21 mouse cellular contexts compared by ENCODE assay signal in the genomic region with DNA sequence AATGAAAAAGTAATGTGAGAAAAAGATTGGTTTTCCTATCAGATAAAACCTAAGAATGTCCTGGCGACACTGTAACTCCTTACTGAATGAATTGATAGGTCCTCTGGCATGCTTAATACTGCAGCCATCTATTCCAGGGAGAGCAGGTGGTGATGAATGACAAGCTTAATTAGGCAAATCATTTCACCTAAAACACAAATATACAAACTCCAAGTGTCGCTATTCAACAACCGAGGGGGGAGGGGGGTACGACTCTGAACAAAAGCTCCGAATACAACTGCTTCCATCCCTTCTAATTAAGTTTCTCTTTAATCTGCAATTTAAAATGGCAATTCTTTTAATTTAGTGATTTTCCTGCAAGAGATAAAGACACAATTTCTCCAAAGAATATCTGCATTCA. TPM values are rescaled to one million over a fixed set of nuclear protein-coding genes. Genes with fewer than 3 reads are reported as not detected.
DNase-seq lines count a peak whose midpoint lies in the region; ATAC-seq lines count a peak whose summit lies in the region.
"Had no signal": no experiment of that assay in that cellular context is flagged by ENCODE, and none has a peak within 500 bp of the region (broad histone marks: within the 10 kb centered on the region; RNA-seq: fewer than 3 reads in every experiment).

No protein-coding gene starts in this region.

- no peak overlapping the region for H3K4me2 ChIP-seq in forebrain, embryonic 12.5 days
- H3K4me2 ChIP-seq in forebrain, embryonic 14.5 days (ENCODE audit: low read length) = no peak overlapping the region
- H3K4me2 ChIP-seq in forebrain, embryonic 11.5 days (ENCODE audit: low read depth, low read length, severe bottlenecking) = no peak overlapping the region
- H3K4me2 ChIP-seq in forebrain, embryonic 16.5 days (ENCODE audit: low read length) = no peak overlapping the region; the same call in 1 of the 2 replicates
- H3K4me2 ChIP-seq: embryonic facial prominence, embryonic 12.5 days had no signal

- 0 out of 2 replicates have a peak overlapping the region, but pooled peaks have one; percentile 31 for H3K27ac ChIP-seq in forebrain, embryonic 12.5 days
- H3K27ac ChIP-seq in forebrain, embryonic 10.5 days = no peak overlapping the region
- no peak overlapping the region for H3K27ac ChIP-seq in forebrain, embryonic 14.5 days (ENCODE audit: low read depth, low read length)
- H3K27ac ChIP-seq in forebrain, embryonic 11.5 days (ENCODE audit: low read depth, low read length) = no peak overlapping the region
- no peak overlapping the region for H3K27ac ChIP-seq in forebrain, embryonic 16.5 days (ENCODE audit: low read length)
- H3K27ac ChIP-seq: embryonic facial prominence, embryonic 12.5 days had no signal

- peaks cover 41% of the 10 kb centered on the region for H3K4me1 ChIP-seq in forebrain, embryonic 12.5 days
- H3K4me1 ChIP-seq in forebrain, embryonic 10.5 days = peaks cover 74% of the 10 kb centered on the region
- H3K4me1 ChIP-seq in forebrain, embryonic 14.5 days (ENCODE audit: control insufficient read depth, insufficient read depth, low read length) = peaks cover 16% of the 10 kb centered on the region; the same call in 1 of the 2 replicates
- peaks cover 12% of the 10 kb centered on the region; the same call in 1 of the 2 replicates for H3K4me1 ChIP-seq in forebrain, embryonic 11.5 days (replicated peaks; ENCODE audit: control insufficient read depth, insufficient read depth, low read length)
- peaks cover 24% of the 10 kb centered on the region for H3K4me1 ChIP-seq in forebrain, embryonic 16.5 days (replicated peaks; ENCODE audit: control insufficient read depth, insufficient read depth, low read length)

- 0 out of 2 replicates have a peak, but pooled peaks cover 19% of the 10 kb centered on the region for H3K36me3 ChIP-seq in forebrain, embryonic 12.5 days (replicated peaks)
- peaks cover 33% of the 10 kb centered on the region for H3K36me3 ChIP-seq in forebrain, embryonic 10.5 days (replicated peaks)
- peaks cover 32% of the 10 kb centered on the region for H3K36me3 ChIP-seq in forebrain, embryonic 14.5 days (ENCODE audit: control insufficient read depth, insufficient read depth, low read length)
- no peaks in the 10 kb centered on the region for H3K36me3 ChIP-seq in forebrain, embryonic 11.5 days (ENCODE audit: control insufficient read depth, insufficient read depth, low read length)
- no peaks in the 10 kb centered on the region; the same call in 1 of the 2 replicates for H3K36me3 ChIP-seq in forebrain, embryonic 16.5 days (ENCODE audit: control insufficient read depth, insufficient read depth)
- H3K36me3 ChIP-seq: embryonic facial prominence, embryonic 12.5 days; G1E had no signal

- no peak overlapping the region for H3K9ac ChIP-seq in forebrain, embryonic 12.5 days
- H3K9ac ChIP-seq in forebrain, embryonic 14.5 days (ENCODE audit: low read length) = no peak overlapping the region
- no peak overlapping the region for H3K9ac ChIP-seq in forebrain, embryonic 11.5 days (ENCODE audit: low read length)
- no peak overlapping the region for H3K9ac ChIP-seq in forebrain, embryonic 16.5 days (replicated peaks; ENCODE audit: low read depth, low read length)
- H3K9ac ChIP-seq: embryonic facial prominence, embryonic 12.5 days had no signal

- ATAC-seq in forebrain, embryonic 12.5 days (ENCODE audit: low FRiP score) = peak; percentile 42; the same call in 1 of the 2 replicates
- peak; percentile 35; the same call in 1 of the 2 replicates for ATAC-seq in forebrain, embryonic 14.5 days
- ATAC-seq in forebrain, embryonic 11.5 days (replicated peaks; ENCODE audit: low FRiP score) = no peak
- ATAC-seq in forebrain, embryonic 16.5 days = peak; percentile 35; the same call in 1 of the 2 replicates
- ATAC-seq: activated CD4-positive, CD25-positive, alpha-beta regulatory T cell, adult 4 months; CD4-positive, CD25-positive, alpha-beta regulatory T cell, adult 4 months; Patski had no signal

- peaks cover 47% of the 10 kb centered on the region for H3K27me3 ChIP-seq in forebrain, embryonic 12.5 days
- peaks cover 29% of the 10 kb centered on the region for H3K27me3 ChIP-seq in forebrain, embryonic 10.5 days (ENCODE audit: poor library complexity, severe bottlenecking)
- no peaks in the 10 kb centered on the region for H3K27me3 ChIP-seq in forebrain, embryonic 14.5 days (replicated peaks; ENCODE audit: control insufficient read depth, insufficient read depth, low read length)
- H3K27me3 ChIP-seq in forebrain, embryonic 11.5 days (ENCODE audit: control insufficient read depth, insufficient read depth, low read length) = no peaks in the 10 kb centered on the region; the same call in 1 of the 2 replicates
- no peaks in the 10 kb centered on the region for H3K27me3 ChIP-seq in forebrain, embryonic 16.5 days (replicated peaks; ENCODE audit: control insufficient read depth, insufficient read depth, low read length)
- H3K27me3 ChIP-seq: CH12.LX; embryonic facial prominence, embryonic 12.5 days; Patski had no signal

- no peak for DNase-seq in forebrain, embryonic 10.5 days (ENCODE audit: extremely low spot score, low spot score)
- peak; percentile 57 for DNase-seq in forebrain, embryonic 14.5 days (ENCODE audit: low spot score)
- DNase-seq in forebrain, embryonic 11.5 days (ENCODE audit: low spot score) = no peak
- DNase-seq in thymus, postnatal 0 days (ENCODE audit: low spot score) = no peak
- DNase-seq: adrenal gland, adult 8-10 months; adrenal gland, postnatal 25 days; B cell, adult 2 months; cerebellum, adult 11-12 months; cerebellum, adult 2 months; cerebellum, adult 9-10 months; cerebellum, postnatal 10 days; cerebellum, postnatal 25 days had no signal

- no peaks in the 10 kb centered on the region for H3K9me3 ChIP-seq in forebrain, embryonic 12.5 days
- H3K9me3 ChIP-seq in forebrain, embryonic 10.5 days = no peaks in the 10 kb centered on the region
- H3K9me3 ChIP-seq in forebrain, embryonic 14.5 days (replicated peaks; ENCODE audit: control insufficient read depth, low read length) = no peaks in the 10 kb centered on the region
- H3K9me3 ChIP-seq in forebrain, embryonic 11.5 days (ENCODE audit: control insufficient read depth, low read length) = no peaks in the 10 kb centered on the region
- no peaks in the 10 kb centered on the region for H3K9me3 ChIP-seq in forebrain, embryonic 16.5 days (ENCODE audit: control insufficient read depth, low read length)
- H3K9me3 ChIP-seq: embryonic facial prominence, embryonic 10.5 days; embryonic facial prominence, embryonic 12.5 days; G1E had no signal

- WGBS in forebrain, embryonic 12.5 days = 18% methylated on average over 5 of the region's 5 CpGs
- WGBS in forebrain, embryonic 10.5 days = 71% methylated on average over 5 of the region's 5 CpGs
- WGBS in forebrain, embryonic 14.5 days = 8% methylated on average over 5 of the region's 5 CpGs
- 54% methylated on average over 5 of the region's 5 CpGs for WGBS in forebrain, embryonic 11.5 days
- WGBS in forebrain, embryonic 16.5 days = 13% methylated on average over 5 of the region's 5 CpGs

- no peak overlapping the region for H3K4me3 ChIP-seq in forebrain, embryonic 12.5 days (replicated peaks)
- H3K4me3 ChIP-seq in forebrain, embryonic 10.5 days = no peak overlapping the region
- H3K4me3 ChIP-seq in forebrain, embryonic 14.5 days (ENCODE audit: low read depth, low read length) = no peak overlapping the region
- no peak overlapping the region for H3K4me3 ChIP-seq in forebrain, embryonic 11.5 days (ENCODE audit: low read depth, low read length)
- H3K4me3 ChIP-seq in forebrain, embryonic 16.5 days (replicated peaks; ENCODE audit: low read length) = no peak overlapping the region
- H3K4me3 ChIP-seq: embryonic facial prominence, embryonic 10.5 days; embryonic facial prominence, embryonic 12.5 days had no signal

RNA-seq across cellular contexts. Expression of gene Slc25a51, which starts 40.4 kb away (rescaled TPM):
- 86.8 and 89.7 TPM in 2 replicates for polyA plus RNA-seq in forebrain, embryonic 12.5 days (2016; fragmentation: Nextera tagmentation; extraction: Ambion mirVana)
- 78.5 and 83.3 TPM in 2 replicates for polyA plus RNA-seq in forebrain, embryonic 10.5 days (2016; fragmentation: Nextera tagmentation; extraction: Ambion mirVana)
- polyA plus RNA-seq in forebrain, embryonic 14.5 days (2014; fragmentation: Nextera tagmentation; extraction: Ambion mirVana) = 82.5 and 84.3 TPM in 2 replicates
- polyA plus RNA-seq in forebrain, embryonic 11.5 days (2014; fragmentation: Nextera tagmentation; extraction: Ambion mirVana) = 79.4 and 87.0 TPM in 2 replicates
- polyA plus RNA-seq in forebrain, embryonic 16.5 days (2015; fragmentation: Nextera tagmentation; extraction: Ambion mirVana) = 84.5 and 84.7 TPM in 2 replicates
- 38.6 and 41.8 TPM in 2 replicates for polyA plus RNA-seq in thymus, postnatal 0 days (2015; fragmentation: Nextera tagmentation; extraction: Ambion mirVana)
